Mouse (Mus musculus) myocyte (in vitro differentiated cells): ENCODE data around the gene Stk4.

Experiments
- CEBPB ChIP-seq: IDR thresholded peaks from 2 replicates; pipeline ENCODE4 v1.6.1; 2011; ENCODE audit warnings: mild to moderate bottlenecking, moderate library complexity; ENCODE audit not compliant: poor library complexity, insufficient read depth, severe bottlenecking
- E2F4 ChIP-seq: IDR thresholded peaks from one replicate; pipeline ENCODE4 v1.6.1; 2011; ENCODE audit warnings: mild to moderate bottlenecking, control low read depth, moderate library complexity; ENCODE audit not compliant: insufficient read depth
- MAX ChIP-seq: IDR thresholded peaks from one replicate; pipeline ENCODE4 v1.6.1; 2011; ENCODE audit warnings: low read depth, mild to moderate bottlenecking, control low read depth
- MYOG ChIP-seq, 3 experiments: IDR thresholded peaks; one replicate each; pipeline ENCODE4 v1.6.1; 2011; ENCODE audit warnings: control low read depth in 2 of 3, low read depth in 2 of 3, mild to moderate bottlenecking in 2 of 3; ENCODE audit not compliant: insufficient read length in 2 of 3, control insufficient read depth in 1 of 3, insufficient read depth in 1 of 3
- POLR2A ChIP-seq: IDR thresholded peaks from one replicate; pipeline ENCODE4 v1.6.1; 2011; ENCODE audit warnings: low read depth, mild to moderate bottlenecking, control low read depth, moderate library complexity; ENCODE audit not compliant: insufficient read length
- POLR2AphosphoS2 ChIP-seq: IDR thresholded peaks from one replicate; pipeline ENCODE4 v1.6.1; 2011; ENCODE audit warnings: low read depth, control low read depth; ENCODE audit not compliant: insufficient read length
- TCF12 ChIP-seq: IDR thresholded peaks from one replicate; pipeline ENCODE4 v1.6.1; 2011; ENCODE audit warnings: mild to moderate bottlenecking, control low read depth; ENCODE audit not compliant: poor library complexity, insufficient read depth, severe bottlenecking
- TCF3 ChIP-seq: IDR thresholded peaks from one replicate; pipeline ENCODE4 v1.6.1; 2011; ENCODE audit warnings: low read depth, control low read depth; ENCODE audit not compliant: insufficient read length
- USF1 ChIP-seq: IDR thresholded peaks from one replicate; pipeline ENCODE4 v1.6.1; 2011; ENCODE audit warnings: low read depth, mild to moderate bottlenecking, control low read depth, moderate library complexity

- TF ChIP-seq POLR2AphosphoS2 (no peak), POLR2A (no peak), E2F4 (no peak), USF1 (no peak), CEBPB (no peak), MAX (no peak), TCF3 (no peak), MYOG (IDR thresholded peaks at IDR 0.05; ENCODE audit: control insufficient read depth in 1 of 3, insufficient read depth in 1 of 3, insufficient read length in 2 of 3, low read depth in 2 of 3) (no peak), TCF12 (no peak)
Observed at GRCm38 (mm10) chr2:164083609-164084341, 13.7 kb downstream of the Stk4 start.
